Mouse (Mus musculus) ES-Bruce4 (cell line): Measurements from ENCODE around the gene Vps53. TPM values are rescaled to one million over a fixed set of nuclear protein-coding genes. Genes with fewer than 3 reads are reported as not detected.
A peak's percentile ranks its signal among the peaks of the same experiment; 100 is the strongest.

ENCODE experiments used
- H3K27ac ChIP-seq: 2 replicates; pipeline ENCODE4 v1.5.1; 2012; ENCODE audit warnings: low read length, inconsistent platforms; ENCODE audit not compliant: insufficient read depth
- H3K27me3 ChIP-seq: 2 replicates; pipeline ENCODE4 v1.6.1; 2012; ENCODE audit warnings: mild to moderate bottlenecking, low read length, inconsistent platforms; ENCODE audit not compliant: control insufficient read depth, poor library complexity, insufficient read depth, severe bottlenecking
- H3K36me3 ChIP-seq: 2 replicates; pipeline ENCODE4 v1.6.1; 2012; ENCODE audit warnings: inconsistent platforms, mild to moderate bottlenecking, low read length, moderate library complexity; ENCODE audit not compliant: control insufficient read depth, poor library complexity, insufficient read depth, severe bottlenecking
- H3K4me1 ChIP-seq: one replicate; pipeline ENCODE4 v1.8.1; 2011; ENCODE audit warnings: low read length; ENCODE audit not compliant: control insufficient read depth, insufficient read depth
- H3K4me3 ChIP-seq: 2 replicates; pipeline ENCODE4 v1.5.1; 2011; ENCODE audit warnings: low read depth, mild to moderate bottlenecking, low read length
- H3K9ac ChIP-seq: 2 replicates; pipeline ENCODE4 v1.6.1; 2012; ENCODE audit warnings: low read depth, mild to moderate bottlenecking, inconsistent platforms; ENCODE audit not compliant: poor library complexity, severe bottlenecking
- H3K9me3 ChIP-seq: replicated peaks from 2 replicates; pipeline ENCODE4 v1.6.1; 2012; ENCODE audit warnings: mild to moderate bottlenecking, low read length, inconsistent platforms; ENCODE audit not compliant: control insufficient read depth, poor library complexity, insufficient read depth, severe bottlenecking
- CTCF ChIP-seq: IDR thresholded peaks from one replicate; pipeline ENCODE4 v1.8.1; 2011; ENCODE audit warnings: low read depth, low read length
- EP300 ChIP-seq: IDR thresholded peaks from 2 replicates; pipeline ENCODE4 v1.6.1; 2011; ENCODE audit warnings: low read depth, low read length; ENCODE audit not compliant: insufficient read depth
- POLR2A ChIP-seq: IDR thresholded peaks from one replicate; pipeline ENCODE4 v1.8.1; 2011; ENCODE audit warnings: low read length; ENCODE audit not compliant: insufficient read depth
- polyA plus RNA-seq: library from polyadenylated mRNA; stranded (reverse); fragments of >200 nt; gene quantifications from 2 replicates; pipeline ENCODE4 v1.2.4, GENCODE M21; 2011; ENCODE audit warnings: low read depth; ENCODE audit not compliant: missing spikeins, insufficient read depth, insufficient read length

The Vps53 gene
- polyA plus RNA-seq, 1 experiment = 24.3 TPM

DNA sequence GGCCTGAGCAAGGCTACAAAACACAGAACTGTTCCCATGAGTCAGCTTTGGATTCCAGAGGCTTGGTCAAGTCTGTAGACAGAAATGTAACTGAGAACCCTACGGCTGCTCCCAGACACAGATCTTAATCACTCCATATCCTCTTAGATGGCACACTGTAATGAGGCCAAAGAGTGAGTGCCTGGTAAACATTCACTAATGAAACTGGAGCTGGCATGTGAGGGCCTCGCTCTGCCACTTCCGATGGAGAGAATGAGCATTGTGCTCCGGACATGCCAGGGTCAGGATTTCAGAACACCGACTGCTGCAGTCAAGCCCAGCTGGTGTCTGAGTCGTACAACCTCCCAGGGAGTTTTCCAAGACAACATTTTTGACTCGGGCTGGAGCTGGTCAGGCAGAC lies 119.5 kb downstream of the Vps53 start:
- H3K27me3 ChIP-seq = no peaks in the 10 kb centered on the region
- H3K36me3 ChIP-seq = no peaks in the 10 kb centered on the region
- H3K4me1 ChIP-seq = no peaks in the 10 kb centered on the region
- H3K9ac ChIP-seq = no peak overlapping the region
- no peak overlapping the region for H3K27ac ChIP-seq
- H3K9me3 ChIP-seq = no peaks in the 10 kb centered on the region
- H3K4me3 ChIP-seq = no peak overlapping the region
- TF ChIP-seq POLR2A = no peak
- TF ChIP-seq CTCF = no peak
- no peak for TF ChIP-seq EP300

- Histone ChIP-seq H3K4me3 (no peak overlapping the region), H3K27me3 (no peaks in the 10 kb centered on the region), H3K4me1 (no peaks in the 10 kb centered on the region), H3K27ac (no peak overlapping the region), H3K9ac (no peak overlapping the region), H3K36me3 (no peaks in the 10 kb centered on the region), H3K9me3 (no peaks in the 10 kb centered on the region)
- TF ChIP-seq CTCF = peak; percentile 15
- no peak for TF ChIP-seq POLR2A
- no peak for TF ChIP-seq EP300
Observed at GRCm38 (mm10) chr11:76056487-76056886, 123.0 kb downstream of the Vps53 start.

DNA sequence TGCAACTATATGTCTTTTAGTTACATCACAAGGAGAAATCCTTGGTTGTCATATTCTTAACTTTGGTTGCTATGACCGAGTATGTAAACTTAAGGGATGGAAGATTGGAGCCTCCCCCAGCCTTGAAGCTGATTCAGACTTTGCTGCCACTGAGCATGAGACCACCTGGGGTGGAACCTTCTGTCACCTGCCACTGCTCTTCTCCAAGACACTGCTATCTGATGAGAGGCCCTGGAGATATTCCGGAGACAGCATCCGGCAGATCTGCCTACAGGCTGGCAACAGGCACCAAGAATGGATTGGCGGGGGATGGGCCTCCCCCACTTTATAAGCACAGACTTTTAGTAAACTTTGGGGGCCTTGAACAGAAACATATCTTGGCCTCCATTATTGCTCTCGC lies 127.0 kb downstream of the Vps53 start:
- Histone ChIP-seq H3K9me3 (no peaks in the 10 kb centered on the region), H3K4me3 (no peak overlapping the region), H3K9ac (no peak overlapping the region), H3K36me3 (no peaks in the 10 kb centered on the region), H3K4me1 (no peaks in the 10 kb centered on the region), H3K27me3 (no peaks in the 10 kb centered on the region), H3K27ac (no peak overlapping the region)
- TF ChIP-seq POLR2A = no peak
- no peak for TF ChIP-seq CTCF
- TF ChIP-seq EP300 = no peak

GRCm38 (mm10) chr11:76050967-76051512 lies 128.4 kb downstream of the Vps53 start:
- TF ChIP-seq CTCF (no peak), EP300 (no peak)
- H3K4me3 ChIP-seq = no peak overlapping the region
- H3K9me3 ChIP-seq = no peaks in the 10 kb centered on the region
- no peaks in the 10 kb centered on the region for H3K36me3 ChIP-seq
- H3K27ac ChIP-seq = no peak overlapping the region
- H3K4me1 ChIP-seq = no peaks in the 10 kb centered on the region
- no peaks in the 10 kb centered on the region for H3K27me3 ChIP-seq
- H3K9ac ChIP-seq = no peak overlapping the region

DNA sequence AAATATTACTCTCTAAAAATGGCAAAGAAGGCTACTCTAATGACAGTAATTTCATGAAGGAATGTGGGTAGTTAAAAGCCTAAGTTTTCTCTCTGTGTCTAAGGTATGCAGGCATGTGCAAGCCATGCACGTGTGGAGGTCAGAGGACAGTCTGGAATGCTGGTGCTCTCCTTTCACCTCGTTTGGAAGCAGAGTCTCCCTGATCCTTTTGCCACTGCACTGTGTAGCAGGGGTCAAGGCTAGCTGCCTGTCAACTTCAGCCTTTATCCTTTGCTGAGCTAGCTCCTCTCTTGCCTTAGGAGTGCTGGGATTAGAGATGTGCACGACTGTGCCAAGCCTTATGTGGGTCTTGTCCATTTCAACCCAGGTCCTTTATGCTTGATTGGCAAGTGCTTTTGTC lies 128.9 kb downstream of the Vps53 start:
- no peak overlapping the region for H3K9ac ChIP-seq
- no peaks in the 10 kb centered on the region for H3K36me3 ChIP-seq
- TF ChIP-seq POLR2A = no peak
- TF ChIP-seq CTCF = no peak
- TF ChIP-seq EP300 = no peak
- H3K27me3 ChIP-seq = no peaks in the 10 kb centered on the region
- H3K4me3 ChIP-seq = no peak overlapping the region
- H3K4me1 ChIP-seq = no peaks in the 10 kb centered on the region
- H3K9me3 ChIP-seq = no peaks in the 10 kb centered on the region
- H3K27ac ChIP-seq = no peak overlapping the region

DNA sequence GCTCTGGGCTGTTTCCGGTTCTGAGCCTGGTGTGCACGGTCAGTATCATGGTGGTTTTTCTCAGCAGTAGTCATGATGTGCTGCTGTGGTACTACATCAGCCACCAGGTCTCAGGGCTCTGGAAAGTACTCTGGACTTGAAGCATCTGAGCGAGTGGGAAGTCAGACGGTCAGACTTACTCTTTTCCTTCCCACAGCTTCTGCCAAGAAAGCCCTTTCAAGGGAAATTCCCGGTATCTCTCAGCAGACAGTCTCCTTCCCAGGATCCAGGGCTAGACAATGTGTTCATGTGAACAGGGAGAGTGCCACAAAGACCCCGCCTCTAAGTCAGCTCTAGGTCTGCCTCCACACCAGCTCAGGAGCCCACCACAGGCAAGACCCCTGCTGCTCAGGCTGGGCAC lies 134.1 kb downstream of the Vps53 start:
- H3K4me3 ChIP-seq = no peak overlapping the region
- no peak for TF ChIP-seq EP300
- TF ChIP-seq POLR2A = no peak
- TF ChIP-seq CTCF = no peak
- H3K9ac ChIP-seq = no peak overlapping the region
- H3K4me1 ChIP-seq = no peaks in the 10 kb centered on the region
- H3K9me3 ChIP-seq = no peaks in the 10 kb centered on the region
- H3K36me3 ChIP-seq = no peaks in the 10 kb centered on the region
- H3K27ac ChIP-seq = no peak overlapping the region
- H3K27me3 ChIP-seq = no peaks in the 10 kb centered on the region
